Mouse (Mus musculus): ENCODE measurements at regions not wholly inside any gene's neighbourhood (a gene's known extent, or its start where the extent isn't known, plus 50 kb on each side); places are given as distances from the start of the nearest gene placed in this dataset.

DNA sequence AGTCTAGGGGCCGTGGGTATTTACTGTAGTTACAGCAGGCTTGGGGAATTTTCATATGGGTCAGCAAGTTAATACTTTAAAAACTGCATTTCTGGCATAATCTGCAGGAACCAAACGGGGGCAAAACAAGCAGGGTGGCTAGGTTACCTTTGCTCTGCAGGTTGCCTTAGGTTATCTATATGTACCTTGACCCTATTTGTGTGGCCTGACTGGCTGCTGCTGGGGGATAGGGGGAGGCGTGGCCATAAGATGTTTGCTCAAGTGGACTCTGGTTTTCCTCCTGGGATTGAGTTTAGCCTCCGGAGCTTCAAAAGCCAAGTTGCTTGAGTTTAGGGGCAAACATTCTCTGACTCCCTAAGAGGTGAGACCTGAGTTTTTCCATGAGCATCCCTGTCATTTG is 540.6 kb downstream of the Plekhb2 start:
- Histone ChIP-seq H3K4me1 (ENCODE audit: insufficient read depth) (no peaks in the 10 kb centered on the region), H3K4me2 (no peak overlapping the region), H3K4me3 (ENCODE audit: low read depth, low read length) (no peak overlapping the region), H3K36me3 (ENCODE audit: insufficient read depth) (no peaks in the 10 kb centered on the region), H3K27me3 (ENCODE audit: insufficient read depth, low read length) (no peaks in the 10 kb centered on the region), H3K9me3 (ENCODE audit: low read depth, low read length) (no peaks in the 10 kb centered on the region), H3K9ac (no peak overlapping the region), H3K27ac (ENCODE audit: low read depth) (no peak overlapping the region)
- DNase-seq (no peak), ATAC-seq (ENCODE audit: insufficient read depth) (no peak)
- 52% methylated on average over 4 of the region's 4 CpGs for WGBS
- TF ChIP-seq CTCF (IDR thresholded peaks at IDR 0.05; ENCODE audit: low read depth): no peak

DNA sequence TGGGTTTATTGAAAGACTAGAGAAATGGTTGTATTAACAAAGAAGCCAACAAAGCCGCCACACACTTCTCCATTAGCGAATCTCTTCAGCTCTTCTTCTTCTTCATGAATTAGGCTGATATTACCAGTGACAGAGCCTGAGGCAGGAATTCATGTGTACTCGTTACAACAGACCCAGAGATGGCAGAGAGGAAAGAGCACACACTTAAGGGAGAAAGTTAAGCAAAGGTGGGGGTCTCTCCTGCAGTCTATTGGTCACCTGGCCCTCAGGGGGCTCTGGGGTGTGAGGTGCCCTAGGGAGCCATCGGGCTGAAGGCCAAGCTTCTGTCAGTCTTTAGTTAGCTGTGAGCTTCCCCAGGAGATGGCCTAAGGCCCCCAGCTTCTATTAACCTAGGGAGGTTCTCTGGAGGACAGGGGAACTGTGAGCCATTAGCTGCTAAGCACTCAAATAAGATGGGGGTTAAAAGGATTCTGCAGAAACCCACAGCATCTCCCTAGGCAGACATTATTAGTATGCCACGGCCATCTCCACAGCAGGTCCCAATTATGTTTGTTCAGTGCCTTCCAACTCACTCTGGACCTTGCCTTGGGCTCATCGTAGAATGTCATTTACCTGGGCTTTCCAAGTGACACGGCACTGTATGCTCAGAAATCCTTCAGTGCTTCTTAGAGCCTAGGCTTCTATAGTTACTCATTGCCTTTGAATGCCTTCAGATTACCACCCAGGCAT is 541.2 kb downstream of the Plekhb2 start:
- Histone ChIP-seq H3K27ac (ENCODE audit: low read depth) (no peak overlapping the region), H3K4me3 (ENCODE audit: low read depth, low read length) (no peak overlapping the region), H3K9ac (no peak overlapping the region), H3K4me1 (ENCODE audit: insufficient read depth) (no peaks in the 10 kb centered on the region), H3K4me2 (no peak overlapping the region), H3K27me3 (ENCODE audit: insufficient read depth, low read length) (no peaks in the 10 kb centered on the region), H3K36me3 (ENCODE audit: insufficient read depth) (no peaks in the 10 kb centered on the region), H3K9me3 (ENCODE audit: low read depth, low read length) (no peaks in the 10 kb centered on the region)
- TF ChIP-seq CTCF (IDR thresholded peaks at IDR 0.05; ENCODE audit: low read depth): no peak
- ATAC-seq (ENCODE audit: insufficient read depth) (no peak), DNase-seq (no peak)
- 68% methylated on average over 7 of the region's 7 CpGs for WGBS

DNA sequence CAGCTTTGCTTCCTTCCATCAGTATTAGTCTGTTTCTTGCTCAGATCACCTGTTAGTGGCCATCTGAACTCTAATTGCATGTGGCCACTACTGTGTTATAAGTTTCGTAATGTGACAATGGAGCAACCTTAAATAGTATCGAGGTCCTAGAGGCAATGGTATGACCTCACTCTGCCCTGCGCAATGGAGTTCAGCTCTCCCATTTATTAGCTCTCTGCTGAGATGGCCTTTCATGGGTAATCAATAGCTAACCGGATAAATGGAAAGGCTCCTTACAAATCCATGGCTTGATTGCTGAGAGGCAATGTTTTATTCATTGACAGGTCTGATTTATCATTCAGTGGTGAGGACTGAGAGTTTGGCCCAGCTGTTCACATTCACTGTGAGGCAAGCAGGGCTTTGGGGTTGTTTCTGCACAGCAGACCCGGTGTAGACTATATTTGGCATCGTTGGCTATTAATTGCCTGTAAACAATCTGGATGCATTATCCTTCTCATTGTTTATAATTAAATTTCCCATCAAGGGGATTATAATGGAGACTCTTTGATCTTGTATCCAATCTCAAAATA is 543.9 kb downstream of the Plekhb2 start:
- TF ChIP-seq CTCF (IDR thresholded peaks at IDR 0.05; ENCODE audit: low read depth): no peak
- ATAC-seq (ENCODE audit: insufficient read depth): no peak
- no peak for DNase-seq
- H3K9me3 ChIP-seq (ENCODE audit: low read depth, low read length): no peaks in the 10 kb centered on the region
- no peak overlapping the region for H3K9ac ChIP-seq
- no peaks in the 10 kb centered on the region for H3K4me1 ChIP-seq (ENCODE audit: insufficient read depth)
- H3K4me2 ChIP-seq: no peak overlapping the region
- no peaks in the 10 kb centered on the region for H3K27me3 ChIP-seq (ENCODE audit: insufficient read depth, low read length)
- no peaks in the 10 kb centered on the region for H3K36me3 ChIP-seq (ENCODE audit: insufficient read depth)
- 82% methylated on average over 6 of the region's 6 CpGs for WGBS
- no peak overlapping the region for H3K4me3 ChIP-seq (ENCODE audit: low read depth, low read length)
- no peak overlapping the region for H3K27ac ChIP-seq (ENCODE audit: low read depth)

DNA sequence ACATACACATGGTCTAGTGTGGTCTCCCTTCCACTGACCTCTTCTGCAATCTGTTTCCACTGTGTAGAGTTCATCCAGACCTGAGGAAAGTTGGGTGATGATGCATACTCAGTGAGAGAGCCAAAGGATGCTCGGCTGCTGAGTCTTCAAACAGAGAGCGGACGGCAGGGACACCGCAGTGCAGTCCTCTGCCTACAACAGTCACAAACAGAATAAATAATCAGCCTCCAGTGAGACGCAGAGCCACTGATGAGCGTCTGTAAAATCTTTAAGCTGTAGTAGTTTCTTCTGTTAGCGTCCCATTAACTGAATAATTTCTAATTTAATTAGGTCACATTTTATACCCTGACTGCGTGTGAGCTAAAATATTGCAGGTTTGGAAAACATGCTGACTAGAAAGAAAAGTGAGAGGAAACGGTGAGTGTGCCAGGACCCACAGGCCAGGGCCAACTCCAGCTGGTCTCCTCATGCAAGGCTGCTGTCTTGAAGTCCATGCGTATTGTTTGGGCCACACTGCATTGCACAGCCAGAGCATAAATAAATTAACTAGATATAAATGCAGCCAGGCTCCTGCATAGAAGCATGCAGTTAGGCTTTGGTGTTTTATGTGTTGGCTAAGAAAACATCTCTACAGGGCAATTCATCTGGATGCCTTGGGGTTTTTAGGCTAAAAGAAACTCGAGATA is 551.0 kb downstream of the Plekhb2 start:
- no peak for DNase-seq
- Histone ChIP-seq H3K4me2 (no peak overlapping the region), H3K4me1 (ENCODE audit: insufficient read depth) (no peaks in the 10 kb centered on the region), H3K27me3 (ENCODE audit: insufficient read depth, low read length) (no peaks in the 10 kb centered on the region), H3K9ac (no peak overlapping the region), H3K27ac (ENCODE audit: low read depth) (no peak overlapping the region), H3K4me3 (ENCODE audit: low read depth, low read length) (no peak overlapping the region), H3K9me3 (ENCODE audit: low read depth, low read length) (no peaks in the 10 kb centered on the region), H3K36me3 (ENCODE audit: insufficient read depth) (no peaks in the 10 kb centered on the region)
- no peak for ATAC-seq (ENCODE audit: insufficient read depth)
- TF ChIP-seq CTCF (IDR thresholded peaks at IDR 0.05; ENCODE audit: low read depth): no peak
- 70% methylated on average over 11 of the region's 11 CpGs for WGBS

DNA sequence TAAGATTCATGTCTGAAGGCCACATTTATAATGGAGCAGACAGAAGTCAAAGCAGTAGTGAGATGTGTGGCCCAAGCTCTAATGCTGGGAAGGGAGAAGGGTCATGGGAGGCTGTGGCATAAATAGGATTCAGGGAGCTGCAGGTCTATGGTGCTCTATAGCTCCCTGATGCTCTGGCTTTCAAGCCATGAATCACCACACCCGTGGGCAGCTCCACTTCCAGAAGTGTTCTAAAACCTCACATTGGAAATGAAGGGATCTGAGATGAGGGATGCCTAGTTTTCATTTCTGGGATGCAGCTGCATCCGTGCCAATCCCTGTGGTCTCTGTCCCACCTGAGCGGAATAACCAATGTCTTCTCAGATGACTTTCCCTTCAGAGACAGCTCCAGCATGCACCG is 553.2 kb downstream of the Plekhb2 start:
- H3K4me2 ChIP-seq: no peak overlapping the region
- H3K36me3 ChIP-seq (ENCODE audit: insufficient read depth): no peaks in the 10 kb centered on the region
- 86% methylated on average over 4 of the region's 4 CpGs for WGBS
- H3K4me1 ChIP-seq (ENCODE audit: insufficient read depth): no peaks in the 10 kb centered on the region
- no peak for TF ChIP-seq CTCF (IDR thresholded peaks at IDR 0.05; ENCODE audit: low read depth)
- ATAC-seq (ENCODE audit: insufficient read depth) (no peak), DNase-seq (no peak)
- no peak overlapping the region for H3K27ac ChIP-seq (ENCODE audit: low read depth)
- no peaks in the 10 kb centered on the region for H3K9me3 ChIP-seq (ENCODE audit: low read depth, low read length)
- H3K4me3 ChIP-seq (ENCODE audit: low read depth, low read length): no peak overlapping the region
- H3K9ac ChIP-seq: no peak overlapping the region
- no peaks in the 10 kb centered on the region for H3K27me3 ChIP-seq (ENCODE audit: insufficient read depth, low read length)

DNA sequence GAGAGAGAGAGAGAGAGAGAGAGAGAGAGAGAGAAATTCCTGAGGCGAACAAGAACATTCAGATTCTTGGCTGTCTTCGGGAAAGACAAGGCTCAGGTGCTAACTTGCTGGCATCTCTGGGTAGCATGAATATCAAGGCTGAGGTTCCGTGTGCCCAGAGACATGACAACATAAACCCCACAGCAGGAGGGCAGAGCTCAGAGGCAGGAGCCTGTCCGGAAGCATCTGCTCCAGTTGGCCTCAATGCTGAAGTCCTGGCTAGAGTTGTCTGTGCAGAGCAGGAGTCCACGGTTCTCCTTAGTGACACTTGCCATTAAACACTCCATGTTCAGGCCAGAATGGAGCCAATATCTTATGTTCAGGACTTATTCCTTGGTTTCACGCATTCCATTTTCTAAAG is 555.6 kb downstream of the Plekhb2 start:
- no peak for TF ChIP-seq CTCF (IDR thresholded peaks at IDR 0.05; ENCODE audit: low read depth)
- no peaks in the 10 kb centered on the region for H3K9me3 ChIP-seq (ENCODE audit: low read depth, low read length)
- H3K4me1 ChIP-seq (ENCODE audit: insufficient read depth): no peaks in the 10 kb centered on the region
- H3K4me3 ChIP-seq (ENCODE audit: low read depth, low read length): no peak overlapping the region
- H3K27me3 ChIP-seq (ENCODE audit: insufficient read depth, low read length): no peaks in the 10 kb centered on the region
- no peaks in the 10 kb centered on the region for H3K36me3 ChIP-seq (ENCODE audit: insufficient read depth)
- H3K27ac ChIP-seq (ENCODE audit: low read depth): no peak overlapping the region
- WGBS: 73% methylated on average over 6 of the region's 6 CpGs
- H3K9ac ChIP-seq: no peak overlapping the region
- ATAC-seq (ENCODE audit: insufficient read depth) (no peak), DNase-seq (no peak)
- no peak overlapping the region for H3K4me2 ChIP-seq

DNA sequence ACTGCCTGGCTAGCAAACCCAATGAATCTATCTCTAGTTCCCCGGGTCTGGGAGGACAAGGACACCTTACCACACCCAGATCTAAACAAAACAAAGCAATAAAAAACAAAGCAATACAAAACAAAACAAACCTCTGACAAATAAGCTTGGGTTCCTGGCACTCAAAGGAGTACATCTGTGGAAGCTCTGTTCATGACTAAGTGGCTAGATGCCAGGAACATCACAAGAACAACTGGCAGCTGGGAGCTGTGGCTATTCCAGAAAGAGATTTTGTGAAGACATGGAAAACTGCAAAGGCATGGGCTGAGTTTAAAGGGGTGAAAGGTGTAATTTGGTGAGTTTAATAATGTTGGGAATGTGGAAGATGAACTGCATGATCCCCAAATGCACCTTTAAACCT is 565.9 kb downstream of the Plekhb2 start:
- Histone ChIP-seq H3K36me3 (ENCODE audit: insufficient read depth) (no peaks in the 10 kb centered on the region), H3K27ac (ENCODE audit: low read depth) (no peak overlapping the region), H3K9me3 (ENCODE audit: low read depth, low read length) (no peaks in the 10 kb centered on the region), H3K4me1 (ENCODE audit: insufficient read depth) (no peaks in the 10 kb centered on the region), H3K4me3 (ENCODE audit: low read depth, low read length) (no peak overlapping the region), H3K9ac (no peak overlapping the region), H3K27me3 (ENCODE audit: insufficient read depth, low read length) (no peaks in the 10 kb centered on the region), H3K4me2 (no peak overlapping the region)
- WGBS: 54% methylated on average over 1 of the region's 1 CpGs
- ATAC-seq (ENCODE audit: insufficient read depth) (no peak), DNase-seq (peak; percentile 39)
- TF ChIP-seq CTCF (IDR thresholded peaks at IDR 0.05; ENCODE audit: low read depth): no peak

Data from lung, embryonic 14.5 days (tissue).